Mouse (Mus musculus): ENCODE measurements at regions not wholly inside any gene's neighbourhood (a gene's known extent, or its start where the extent isn't known, plus 50 kb on each side); places are given as distances from the start of the nearest gene placed in this dataset.

DNA sequence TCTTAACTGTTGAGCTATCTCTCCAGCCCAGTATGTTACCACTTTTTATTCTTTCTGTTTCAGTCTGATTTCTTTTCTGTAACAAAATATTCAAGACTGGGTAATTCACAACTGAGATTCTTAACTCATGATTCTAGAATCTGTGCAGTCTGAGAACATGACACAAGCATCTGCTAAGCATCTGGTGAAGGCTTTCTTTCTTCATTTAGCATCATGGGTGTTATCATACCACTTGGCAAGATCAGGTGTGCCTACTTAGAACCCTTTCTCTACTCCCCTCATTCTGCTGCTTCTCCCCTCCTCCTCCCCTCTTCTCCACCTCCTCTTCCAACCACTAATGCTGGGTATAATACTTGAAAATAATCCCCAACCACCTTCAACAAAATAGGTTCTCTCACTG, 62.1 kb upstream of the Pfn2 start:
- no peak for ATAC-seq
- H3K9me3 ChIP-seq, result no peaks in the 10 kb centered on the region

DNA sequence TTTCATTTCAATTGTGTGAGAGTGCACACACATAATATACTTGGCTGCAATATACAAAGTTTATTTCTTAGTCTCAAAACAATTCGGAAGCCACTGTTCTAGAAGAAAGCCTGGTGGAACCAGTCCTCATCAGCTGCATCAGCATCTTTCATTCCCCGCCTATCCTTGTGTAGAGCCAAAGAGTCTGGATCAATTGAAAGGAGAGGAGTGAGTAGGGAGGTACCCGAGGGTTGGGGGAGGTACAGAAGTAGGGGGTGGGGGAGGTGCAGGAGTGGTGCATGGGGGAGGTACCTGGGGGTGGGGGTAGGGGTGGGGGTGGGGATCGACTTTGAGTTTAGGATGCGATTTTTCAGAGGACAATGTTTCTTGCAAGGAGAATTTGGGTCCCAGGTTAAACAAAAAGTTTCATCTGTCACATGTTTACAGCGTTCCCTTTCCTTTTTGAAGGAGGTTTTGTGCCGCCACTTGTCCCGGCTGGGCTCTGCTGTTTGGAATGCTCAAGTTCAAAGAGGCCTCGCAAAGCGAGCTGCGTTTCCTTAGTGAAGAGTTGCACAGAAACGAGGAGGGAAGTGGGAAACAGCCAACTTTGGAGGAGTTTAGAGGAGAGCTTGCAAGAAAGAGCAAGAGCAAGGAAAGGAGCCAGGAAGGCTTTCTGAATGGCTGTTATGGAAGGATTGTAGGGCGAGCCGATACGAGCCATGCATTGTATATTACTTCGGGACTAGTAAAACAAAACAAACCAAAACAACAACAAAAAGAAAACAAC, 64.1 kb upstream of the Pfn2 start:
- H3K36me3 ChIP-seq, result no peaks in the 10 kb centered on the region
- WGBS, result 26% methylated on average over 16 of the region's 16 CpGs
- no peaks in the 10 kb centered on the region for H3K27me3 ChIP-seq (replicated peaks)
- no peak overlapping the region for H3K27ac ChIP-seq
- H3K4me1 ChIP-seq (replicated peaks), result no peaks in the 10 kb centered on the region
- H3K4me3 ChIP-seq (replicated peaks), result no peak overlapping the region
- H3K4me2 ChIP-seq (replicated peaks), result peak overlapping the region; percentile 9; the same call in 1 of the 2 replicates
- no peak for ATAC-seq
- no peak overlapping the region for H3K9ac ChIP-seq
- no peaks in the 10 kb centered on the region for H3K9me3 ChIP-seq

More for the DNA sequence above, 62.1 kb upstream of the Pfn2 start:
- H3K4me3 ChIP-seq (replicated peaks), result no peak overlapping the region
- H3K36me3 ChIP-seq, result no peaks in the 10 kb centered on the region
- H3K27ac ChIP-seq, result no peak overlapping the region
- H3K4me2 ChIP-seq (replicated peaks), result no peak overlapping the region
- no peaks in the 10 kb centered on the region for H3K4me1 ChIP-seq (replicated peaks)
- no peaks in the 10 kb centered on the region for H3K27me3 ChIP-seq (replicated peaks)
- no peak overlapping the region for H3K9ac ChIP-seq

GRCm38 (mm10) chr3:57912650-57913343, 64.9 kb upstream of the Pfn2 start:
- Histone ChIP-seq H3K36me3 (no peaks in the 10 kb centered on the region), H3K9me3 (no peaks in the 10 kb centered on the region), H3K9ac (no peak overlapping the region), H3K4me3 (replicated peaks) (no peak overlapping the region), H3K4me1 (replicated peaks) (no peaks in the 10 kb centered on the region), H3K27ac (no peak overlapping the region), H3K27me3 (replicated peaks) (no peaks in the 10 kb centered on the region), H3K4me2 (replicated peaks) (no peak overlapping the region)
- no peak for ATAC-seq
- 72% methylated on average over 7 of the region's 7 CpGs for WGBS

DNA sequence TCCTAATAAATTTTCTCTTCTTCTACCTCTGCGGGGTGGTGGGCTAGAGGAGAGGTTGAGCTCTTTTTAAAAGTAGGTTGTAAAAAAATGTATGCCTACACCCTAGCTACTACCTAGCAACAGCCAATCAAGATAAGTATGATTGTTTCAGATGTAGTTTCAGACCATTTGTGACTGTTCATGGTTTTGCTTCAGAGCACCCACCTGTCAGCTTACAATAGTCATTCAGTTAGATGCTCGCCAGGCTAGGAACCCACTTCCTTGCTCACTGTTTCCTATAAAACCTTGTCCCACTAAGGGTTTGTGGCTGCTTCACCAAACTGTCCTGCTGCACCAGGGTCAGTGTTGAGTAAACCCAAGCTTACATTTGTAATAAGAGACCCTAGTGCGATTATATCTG, 66.8 kb upstream of the Pfn2 start:
- no peak for ATAC-seq
- 86% methylated on average over 3 of the region's 3 CpGs for WGBS
- no peak overlapping the region for H3K4me3 ChIP-seq (replicated peaks)
- no peak overlapping the region for H3K27ac ChIP-seq
- H3K9me3 ChIP-seq, result no peaks in the 10 kb centered on the region
- no peak overlapping the region for H3K9ac ChIP-seq
- H3K36me3 ChIP-seq, result no peaks in the 10 kb centered on the region
- H3K27me3 ChIP-seq (replicated peaks), result no peaks in the 10 kb centered on the region
- no peaks in the 10 kb centered on the region for H3K4me1 ChIP-seq (replicated peaks)
- H3K4me2 ChIP-seq (replicated peaks), result no peak overlapping the region

- no peaks in the 10 kb centered on the region for H3K27me3 ChIP-seq (replicated peaks)
- H3K36me3 ChIP-seq, result no peaks in the 10 kb centered on the region
- no peak overlapping the region for H3K4me2 ChIP-seq (replicated peaks)
- WGBS, result 75% methylated on average over 2 of the region's 2 CpGs
- no peak overlapping the region for H3K27ac ChIP-seq
- no peaks in the 10 kb centered on the region for H3K4me1 ChIP-seq (replicated peaks)
- ATAC-seq, result no peak
- H3K9me3 ChIP-seq, result no peaks in the 10 kb centered on the region
- no peak overlapping the region for H3K4me3 ChIP-seq (replicated peaks)
- H3K9ac ChIP-seq, result no peak overlapping the region
Observed at GRCm38 (mm10) chr3:57918913-57919312, 71.0 kb upstream of the Pfn2 start.

DNA sequence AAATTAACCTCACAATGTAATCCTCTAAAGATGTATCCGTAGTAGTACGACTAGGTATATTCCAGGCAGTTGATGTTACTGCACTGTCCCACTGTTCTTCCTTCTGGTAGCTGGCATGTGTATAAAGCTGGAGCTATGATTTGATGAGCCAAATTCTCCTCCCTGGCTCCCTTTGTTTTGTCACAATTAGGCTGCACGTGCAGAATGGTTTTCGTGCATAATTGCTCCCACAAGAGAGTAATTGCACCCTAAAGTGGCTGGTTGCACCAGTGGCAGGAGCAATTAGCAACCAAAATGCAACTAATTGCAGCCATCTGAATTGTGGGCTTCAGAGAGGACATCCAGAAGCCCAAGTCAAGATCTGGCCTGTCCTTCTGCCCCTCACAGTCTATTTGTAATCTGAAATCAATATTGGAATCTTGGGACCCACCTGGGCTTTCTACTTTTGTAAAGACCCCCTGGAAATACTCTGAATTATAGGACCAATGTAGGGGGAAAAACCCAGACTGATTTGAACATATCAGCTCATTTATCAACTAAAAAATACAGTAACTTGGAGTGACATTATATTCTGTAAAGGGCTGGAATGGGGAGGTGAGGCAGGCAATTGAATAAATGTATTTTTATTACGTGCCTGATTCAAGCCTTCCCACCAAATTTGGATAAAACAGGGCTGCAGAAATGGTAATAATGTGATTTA, 71.7 kb upstream of the Pfn2 start:
- Histone ChIP-seq H3K9me3 (no peaks in the 10 kb centered on the region), H3K36me3 (no peaks in the 10 kb centered on the region), H3K9ac (no peak overlapping the region), H3K4me1 (replicated peaks) (no peaks in the 10 kb centered on the region), H3K4me2 (replicated peaks) (no peak overlapping the region), H3K4me3 (replicated peaks) (no peak overlapping the region), H3K27ac (no peak overlapping the region), H3K27me3 (replicated peaks) (no peaks in the 10 kb centered on the region)
- 73% methylated on average over 5 of the region's 5 CpGs for WGBS
- no peak for ATAC-seq

- H3K4me1 ChIP-seq (replicated peaks), result no peaks in the 10 kb centered on the region
- no peaks in the 10 kb centered on the region for H3K36me3 ChIP-seq
- H3K27ac ChIP-seq, result no peak overlapping the region
- no peak overlapping the region for H3K4me3 ChIP-seq (replicated peaks)
- no peak for ATAC-seq
- H3K4me2 ChIP-seq (replicated peaks), result no peak overlapping the region
- no peaks in the 10 kb centered on the region for H3K27me3 ChIP-seq (replicated peaks)
- H3K9me3 ChIP-seq, result no peaks in the 10 kb centered on the region
- 17% methylated on average over 1 of the region's 1 CpGs for WGBS
- no peak overlapping the region for H3K9ac ChIP-seq
Observed at GRCm38 (mm10) chr3:57920090-57920432, 72.2 kb upstream of the Pfn2 start.

DNA sequence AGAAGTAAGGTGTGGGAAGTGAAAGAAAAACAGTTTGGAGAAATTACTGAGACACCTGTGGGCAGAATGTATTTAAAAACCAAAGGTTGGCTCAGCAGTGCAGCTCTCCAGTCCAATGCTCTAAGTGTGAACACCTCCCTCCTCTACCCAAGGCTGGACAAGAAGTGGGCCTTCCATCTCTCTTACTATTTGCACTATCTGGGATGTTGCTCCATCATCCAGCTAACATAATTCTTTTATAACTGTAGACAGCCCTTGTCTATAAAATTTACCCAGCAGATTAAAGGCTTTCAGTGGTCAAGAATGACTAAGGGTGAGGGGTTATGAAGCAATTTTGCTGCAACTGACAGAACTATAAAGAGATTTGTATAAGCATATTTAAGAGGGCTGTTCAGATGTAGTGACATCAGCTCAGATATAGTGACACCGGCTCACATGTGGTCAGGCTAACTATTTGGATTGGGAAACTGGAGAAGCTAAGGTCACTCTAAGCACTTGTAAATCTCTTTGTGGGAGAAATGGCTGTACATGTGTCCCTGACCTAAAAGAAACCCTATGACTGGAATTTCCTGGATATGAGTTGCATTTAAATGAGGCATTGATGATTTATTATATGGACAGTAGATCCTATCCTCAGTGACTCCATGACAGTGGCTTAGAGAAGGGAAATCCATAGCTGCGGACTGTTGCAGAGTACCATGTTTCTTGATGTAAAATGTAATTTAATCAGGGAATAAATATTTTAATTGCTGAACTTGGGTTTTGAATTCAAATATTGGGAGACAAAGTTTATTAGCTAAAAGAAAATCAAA, 73.4 kb upstream of the Pfn2 start:
- Histone ChIP-seq H3K27me3 (replicated peaks) (no peaks in the 10 kb centered on the region), H3K4me3 (replicated peaks) (no peak overlapping the region), H3K9ac (no peak overlapping the region), H3K36me3 (no peaks in the 10 kb centered on the region), H3K4me2 (replicated peaks) (no peak overlapping the region), H3K27ac (no peak overlapping the region), H3K4me1 (replicated peaks) (no peaks in the 10 kb centered on the region), H3K9me3 (no peaks in the 10 kb centered on the region)
- 81% methylated on average over 2 of the region's 2 CpGs for WGBS
- ATAC-seq, result no peak

DNA sequence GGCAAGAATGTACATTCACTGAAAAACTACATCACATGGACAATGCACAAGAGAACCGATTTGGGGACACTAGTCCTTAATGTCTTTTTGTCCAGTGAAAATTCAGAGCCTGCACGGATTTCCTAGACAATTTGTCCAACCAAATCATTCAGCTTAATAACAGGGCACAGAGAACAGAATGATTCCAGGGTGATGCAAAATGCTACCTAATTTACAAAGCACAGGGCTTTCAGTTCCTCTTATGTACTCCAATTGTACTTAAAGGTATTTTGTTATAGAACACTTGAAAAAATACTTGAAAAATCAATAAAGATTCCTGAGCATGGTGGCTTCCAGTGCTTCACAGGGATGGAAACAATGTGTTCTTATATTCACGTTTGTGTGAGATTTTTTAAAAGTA, 75.2 kb upstream of the Pfn2 start:
- Histone ChIP-seq H3K9ac (no peak overlapping the region), H3K36me3 (no peaks in the 10 kb centered on the region), H3K4me1 (replicated peaks) (no peaks in the 10 kb centered on the region), H3K4me3 (replicated peaks) (no peak overlapping the region), H3K27me3 (replicated peaks) (no peaks in the 10 kb centered on the region), H3K27ac (no peak overlapping the region), H3K9me3 (no peaks in the 10 kb centered on the region), H3K4me2 (replicated peaks) (no peak overlapping the region)
- no peak for ATAC-seq
- WGBS, result 76% methylated on average over 3 of the region's 3 CpGs

- 85% methylated on average over 3 of the region's 3 CpGs for WGBS
- ATAC-seq, result no peak
Observed at GRCm38 (mm10) chr3:57932657-57933539, 85.0 kb upstream of the Pfn2 start.

GRCm38 (mm10) chr3:57935042-57935610, 87.2 kb upstream of the Pfn2 start:
- 63% methylated on average over 5 of the region's 5 CpGs for WGBS
- Histone ChIP-seq H3K4me2 (replicated peaks) (no peak overlapping the region), H3K36me3 (no peaks in the 10 kb centered on the region), H3K27ac (no peak overlapping the region), H3K4me3 (replicated peaks) (no peak overlapping the region), H3K4me1 (replicated peaks) (no peaks in the 10 kb centered on the region), H3K9me3 (no peaks in the 10 kb centered on the region), H3K27me3 (replicated peaks) (no peaks in the 10 kb centered on the region), H3K9ac (no peak overlapping the region)
- no peak for ATAC-seq

More at GRCm38 (mm10) chr3:57932657-57933539, 85.0 kb upstream of the Pfn2 start:
- Histone ChIP-seq H3K27ac (no peak overlapping the region), H3K9ac (no peak overlapping the region), H3K4me2 (replicated peaks) (no peak overlapping the region), H3K9me3 (no peaks in the 10 kb centered on the region), H3K4me3 (replicated peaks) (no peak overlapping the region), H3K36me3 (no peaks in the 10 kb centered on the region), H3K4me1 (replicated peaks) (no peaks in the 10 kb centered on the region), H3K27me3 (replicated peaks) (no peaks in the 10 kb centered on the region)

All from intestine, embryonic 15.5 days (tissue).